Mouse (Mus musculus) left cerebral cortex, adult 11 months (tissue): ENCODE results near the gene Plcb2.

Experiments used
- DNase-seq: peaks from one replicate; pipeline ENCODE4 v3.0.0; 2022; ENCODE audit warnings: low spot score

Gene Plcb2

GRCm38 (mm10) chr2:118713631-118714030, 14.6 kb downstream of the Plcb2 start:
- DNase-seq: no peak

GRCm38 (mm10) chr2:118711038-118711494, 17.2 kb downstream of the Plcb2 start:
- no peak for DNase-seq

GRCm38 (mm10) chr2:118709655-118710221, 18.5 kb downstream of the Plcb2 start:
- DNase-seq: no peak

GRCm38 (mm10) chr2:118708472-118708871, 19.8 kb downstream of the Plcb2 start:
- DNase-seq: no peak

- DNase-seq: peak; percentile 61
These were observed 21.8 kb downstream of the Plcb2 start for GRCm38 (mm10) chr2:118706436-118706835.

GRCm38 (mm10) chr2:118703913-118704730, 24.1 kb downstream of the Plcb2 start, which contains the start of gene Ankrd63:
Ankrd63 (minus strand) TSS chr2:118703963.
- DNase-seq: no peak

- no peak for DNase-seq
These were observed 25.1 kb downstream of the Plcb2 start for GRCm38 (mm10) chr2:118702883-118703761.

- no peak for DNase-seq
These were observed 26.0 kb downstream of the Plcb2 start for GRCm38 (mm10) chr2:118701971-118702882.

- DNase-seq: no peak
These were observed 27.1 kb downstream of the Plcb2 start for GRCm38 (mm10) chr2:118701161-118701560.

GRCm38 (mm10) chr2:118700179-118701062, 27.8 kb downstream of the Plcb2 start:
- DNase-seq: no peak

- no peak for DNase-seq
These were observed 30.3 kb downstream of the Plcb2 start for GRCm38 (mm10) chr2:118697955-118698354.

GRCm38 (mm10) chr2:118697311-118697877, 30.8 kb downstream of the Plcb2 start:
- no peak for DNase-seq

- no peak for DNase-seq
These were observed 31.6 kb downstream of the Plcb2 start for GRCm38 (mm10) chr2:118696451-118697308.

- no peak for DNase-seq
These were observed 32.5 kb downstream of the Plcb2 start for GRCm38 (mm10) chr2:118695677-118696232.

GRCm38 (mm10) chr2:118693370-118693966, 34.8 kb downstream of the Plcb2 start:
- no peak for DNase-seq

GRCm38 (mm10) chr2:118689875-118690274, 38.4 kb downstream of the Plcb2 start:
- no peak for DNase-seq

- DNase-seq: no peak
These were observed 40.4 kb downstream of the Plcb2 start for GRCm38 (mm10) chr2:118687791-118688190.

GRCm38 (mm10) chr2:118686693-118687092, 41.5 kb downstream of the Plcb2 start:
- DNase-seq: no peak
